Mouse (Mus musculus): ENCODE measurements around the gene Map3k14.

- TF ChIP-seq GATA1 (IDR thresholded peaks at IDR 0.05; ENCODE audit: borderline replicate concordance, low read length) (no peak), FLI1 (IDR thresholded peaks at IDR 0.05; ENCODE audit: low read length) (no peak)
Observed at GRCm38 (mm10) chr11:103171703-103172391, 95.4 kb downstream of the Map3k14 start.

Data from megakaryocyte, embryonic 14.5 days (primary cell).